Mouse (Mus musculus) frontal cortex, postnatal 10 days (tissue): ENCODE results near the gene Fbxl5.
A peak's percentile ranks its signal among the peaks of the same experiment; 100 is the strongest.

Source experiments
- DNase-seq, 2 experiments: peaks; one replicate each; pipeline ENCODE4 v3.0.0; 2022; ENCODE audit warnings: low spot score in 2 of 2, mixed read lengths in 1 of 2

Fbxl5 gene

DNA sequence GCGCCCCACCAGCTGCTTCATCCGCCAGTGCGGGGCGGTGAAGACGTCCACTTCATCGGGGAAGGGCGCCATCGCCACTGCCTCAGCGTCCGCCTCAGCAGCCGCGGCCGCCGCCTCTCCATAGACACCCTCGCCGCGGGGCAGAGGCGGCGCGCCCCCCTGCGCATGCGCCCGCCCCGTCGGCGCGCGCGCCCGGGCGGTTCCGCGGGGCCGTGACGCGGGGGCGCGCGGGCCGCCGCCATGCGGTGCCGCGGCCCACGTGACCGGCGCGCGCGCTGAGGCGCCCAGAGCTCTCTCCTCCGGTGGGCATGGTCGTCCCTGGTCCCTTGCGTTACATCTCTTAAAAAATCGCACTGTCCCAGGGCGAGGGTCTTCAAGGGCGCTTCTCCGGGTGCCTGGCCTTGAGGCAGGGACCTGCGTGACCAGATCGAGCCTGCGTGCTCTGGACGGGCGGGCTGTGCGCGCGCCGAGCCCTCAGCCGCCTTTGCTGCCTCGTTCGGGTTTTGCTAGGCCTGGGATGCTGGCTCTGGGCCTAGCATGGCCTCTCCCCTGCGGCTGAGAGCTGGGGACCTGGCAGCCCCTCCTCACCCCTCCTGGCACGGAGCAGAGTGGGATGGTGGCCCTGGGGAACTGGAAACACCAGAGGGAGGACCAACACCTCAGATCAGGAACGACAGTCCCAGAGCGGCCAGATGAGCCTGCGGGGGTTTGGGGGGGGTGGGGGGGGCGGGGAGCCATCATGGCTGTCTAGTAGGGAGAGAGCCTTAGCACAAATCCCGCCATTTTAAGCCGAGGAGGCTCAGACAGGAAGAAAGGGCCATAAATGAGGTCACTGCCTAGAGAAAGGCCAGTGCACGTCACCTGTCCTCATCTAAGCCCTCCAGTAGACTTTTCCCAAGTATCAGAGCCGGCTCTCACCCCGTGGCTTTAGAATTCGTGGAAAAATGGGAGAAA is 39.2 kb downstream of the Fbxl5 start:
- peak; percentile 65 to 82 for DNase-seq

DNA sequence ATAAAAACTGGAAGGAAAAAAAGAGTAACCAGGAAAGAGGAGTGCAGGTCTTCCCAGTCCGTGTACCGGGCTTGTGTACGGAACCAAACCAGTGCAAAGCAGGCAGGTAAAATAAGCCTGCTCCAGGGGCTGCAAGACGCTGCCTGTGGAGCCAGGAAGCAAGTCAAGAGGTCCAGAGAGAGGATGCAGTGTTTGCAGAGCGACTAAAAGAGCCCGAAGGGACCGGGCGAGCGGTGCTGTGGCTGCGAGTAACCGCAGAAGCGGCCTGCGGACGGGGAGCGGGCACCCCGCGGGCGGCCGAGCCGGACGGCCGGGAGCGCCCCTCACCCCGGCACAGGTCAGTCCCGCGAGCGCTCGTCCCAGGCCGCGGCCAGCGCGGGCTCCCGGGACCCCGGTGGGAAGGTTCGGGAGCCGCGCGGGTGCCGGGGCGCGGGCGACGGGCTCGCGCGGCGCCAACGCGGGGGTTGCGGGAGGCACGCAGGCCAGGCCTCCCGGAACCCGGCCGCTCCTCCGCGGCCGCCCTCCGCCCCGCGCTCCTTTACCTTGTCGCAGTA is 39.9 kb downstream of the Fbxl5 start:
- DNase-seq = peak; percentile 9 to 43

DNA sequence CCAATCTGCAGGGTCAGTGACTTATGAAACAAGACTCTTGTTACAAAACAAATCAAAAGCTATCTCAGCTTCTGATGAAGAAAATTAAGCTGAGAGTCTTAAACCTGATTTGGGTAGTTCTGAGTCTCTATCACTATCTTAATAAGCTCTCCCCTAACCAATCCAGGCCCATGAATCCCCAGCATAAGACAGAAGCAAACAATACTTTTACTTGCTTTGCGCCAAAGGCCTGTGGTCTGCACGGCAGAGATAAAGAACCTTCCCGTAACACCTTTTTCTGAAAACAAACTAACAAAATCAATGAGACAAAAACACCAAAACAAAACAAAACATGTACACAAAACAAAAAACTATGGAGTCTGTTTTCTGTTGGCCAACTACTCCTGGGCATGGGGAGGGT is 42.9 kb downstream of the Fbxl5 start:
- no peak for DNase-seq

DNA sequence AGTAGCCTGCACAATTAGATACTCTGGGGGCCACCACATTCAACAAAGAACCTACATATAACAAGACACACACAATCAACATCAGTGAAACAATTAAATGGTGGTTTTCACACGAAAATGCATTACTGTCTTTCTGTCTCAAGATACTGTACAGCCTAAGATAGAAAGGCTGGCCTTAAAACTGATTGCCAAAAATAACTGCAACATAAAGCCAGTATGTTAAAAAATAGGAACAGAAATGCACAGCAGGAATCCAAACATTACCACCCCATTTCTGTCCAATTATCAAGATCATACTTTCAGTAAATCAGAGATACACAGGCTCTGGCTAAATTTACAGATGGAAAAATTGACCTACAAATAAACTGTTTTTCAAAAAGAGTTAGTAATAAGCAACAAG is 44.4 kb downstream of the Fbxl5 start:
- no peak for DNase-seq

DNA sequence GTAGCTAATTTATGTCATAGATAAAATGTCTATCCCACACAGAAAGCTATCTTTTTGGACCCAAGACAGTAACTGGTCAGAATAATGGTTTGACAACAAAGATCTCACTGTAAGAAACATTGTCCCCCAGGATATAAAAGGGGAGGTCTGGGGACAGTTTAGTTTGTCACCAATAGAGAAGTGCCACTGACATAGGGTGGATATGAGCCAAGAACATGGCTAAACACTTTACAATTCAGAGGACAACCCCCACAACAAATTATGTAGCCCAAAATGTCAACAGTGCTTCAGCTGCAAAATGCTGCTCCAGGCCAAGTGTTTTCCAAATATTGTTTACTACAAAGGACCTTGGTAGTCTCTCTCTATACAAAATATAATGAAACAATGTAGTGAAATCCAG is 45.0 kb downstream of the Fbxl5 start:
- no peak for DNase-seq

DNA sequence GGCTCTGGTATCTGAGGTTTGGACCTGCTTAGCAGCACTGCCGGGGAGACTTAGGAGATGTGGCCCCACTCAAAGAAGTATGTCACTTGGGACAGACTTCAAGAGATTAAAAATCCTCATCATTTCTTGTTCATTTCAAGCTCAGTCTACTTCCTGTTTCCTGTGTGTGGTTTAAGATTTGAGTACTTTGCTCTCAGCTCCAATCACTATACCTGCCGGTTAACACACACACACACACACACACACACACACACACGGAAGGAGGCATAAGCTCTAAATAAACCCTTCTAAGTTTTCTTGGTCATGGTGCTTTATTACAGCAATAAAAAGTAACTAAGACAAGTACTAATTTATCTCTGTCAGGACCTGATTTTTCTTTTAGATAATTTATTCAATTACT is 49.9 kb downstream of the Fbxl5 start:
- DNase-seq = no peak

DNA sequence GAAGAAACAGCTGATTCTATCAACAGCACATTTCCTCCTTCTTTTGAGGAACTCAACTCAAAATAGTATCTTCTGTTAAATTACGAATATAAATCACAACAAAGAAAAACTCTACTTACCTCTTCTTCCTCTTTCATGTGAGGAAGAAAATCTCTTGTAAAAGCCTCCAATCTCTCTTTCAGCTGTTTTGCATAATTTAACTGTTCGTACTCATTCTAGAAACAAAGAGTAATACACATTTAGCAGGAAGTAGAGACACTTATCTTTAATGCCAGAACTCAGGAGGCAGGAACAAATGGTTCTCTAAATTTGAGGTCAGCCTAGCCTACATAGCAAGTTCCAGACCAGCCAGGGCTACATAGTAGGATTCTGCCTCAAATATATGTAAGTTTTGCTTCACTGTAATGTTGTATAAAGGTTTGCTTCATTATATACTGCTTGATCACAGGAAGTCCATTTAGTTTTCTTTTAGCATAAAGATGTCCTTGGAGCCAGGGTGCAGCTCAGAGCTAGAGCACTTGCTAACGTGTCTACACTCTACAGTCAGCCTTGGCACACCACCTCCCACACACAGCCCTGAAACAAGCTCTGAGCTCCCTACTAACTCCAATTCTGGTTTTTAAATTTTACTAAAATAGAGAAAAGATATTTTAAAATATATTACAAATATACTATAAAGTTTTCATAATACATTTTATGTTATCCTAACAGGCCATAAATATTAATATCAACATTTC is 50.7 kb downstream of the Fbxl5 start:
- no peak for DNase-seq

DNA sequence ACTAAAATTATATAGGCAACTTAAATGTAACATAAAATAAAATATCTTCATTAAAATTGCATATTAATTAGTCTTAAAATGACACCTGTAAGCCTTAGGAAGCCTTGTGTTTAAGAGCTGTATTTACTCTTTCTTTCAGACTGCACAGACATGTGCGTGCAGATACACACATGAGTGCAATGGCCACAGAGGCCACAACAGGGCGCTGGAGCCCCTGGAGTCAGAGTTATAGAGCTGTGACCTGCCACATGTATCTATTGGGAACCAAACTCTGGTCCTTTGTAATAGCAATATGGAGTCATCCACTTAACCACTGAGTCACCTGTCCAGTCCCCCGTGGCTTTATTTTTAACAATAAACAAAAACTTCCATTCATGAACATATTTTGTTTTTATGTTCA is 72.3 kb downstream of the Fbxl5 start:
- no peak for DNase-seq

DNA sequence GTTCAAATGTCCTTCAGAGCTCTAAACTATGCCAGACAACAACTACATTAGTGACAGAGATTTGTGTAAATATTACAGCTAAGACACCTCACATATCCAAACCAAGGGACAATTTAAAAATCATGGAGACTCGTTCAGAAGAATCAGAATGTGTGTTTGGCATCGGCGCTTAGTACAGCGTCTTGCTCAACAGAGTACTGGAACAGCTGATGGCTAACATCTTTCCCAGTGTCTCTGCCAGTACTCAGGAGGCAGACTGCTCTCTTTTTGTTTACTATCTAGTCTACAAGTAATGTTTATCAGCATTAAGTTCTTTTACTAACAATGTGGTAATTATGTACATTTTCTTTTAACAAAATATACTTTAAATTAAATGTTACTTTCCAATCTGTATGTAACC is 73.4 kb downstream of the Fbxl5 start:
- no peak for DNase-seq

DNA sequence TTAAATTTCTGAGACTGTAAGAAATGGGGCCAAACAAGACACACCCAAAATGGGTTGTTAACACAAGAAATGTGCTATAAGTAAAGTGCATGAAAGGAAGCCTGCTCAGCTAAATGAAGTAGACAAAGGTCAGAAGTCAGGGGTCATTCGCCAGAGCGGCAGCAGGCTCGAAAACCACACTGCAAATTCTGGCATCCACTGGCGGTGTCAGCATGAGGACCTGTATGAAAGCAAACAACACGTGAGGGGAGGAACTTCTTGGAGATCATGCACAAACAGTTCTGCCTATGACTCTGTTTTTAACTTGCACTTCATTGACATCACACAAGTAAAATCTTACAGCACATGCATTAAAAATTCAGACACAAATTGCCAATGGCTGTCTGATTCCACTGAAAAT is 76.3 kb downstream of the Fbxl5 start:
- DNase-seq = no peak

DNA sequence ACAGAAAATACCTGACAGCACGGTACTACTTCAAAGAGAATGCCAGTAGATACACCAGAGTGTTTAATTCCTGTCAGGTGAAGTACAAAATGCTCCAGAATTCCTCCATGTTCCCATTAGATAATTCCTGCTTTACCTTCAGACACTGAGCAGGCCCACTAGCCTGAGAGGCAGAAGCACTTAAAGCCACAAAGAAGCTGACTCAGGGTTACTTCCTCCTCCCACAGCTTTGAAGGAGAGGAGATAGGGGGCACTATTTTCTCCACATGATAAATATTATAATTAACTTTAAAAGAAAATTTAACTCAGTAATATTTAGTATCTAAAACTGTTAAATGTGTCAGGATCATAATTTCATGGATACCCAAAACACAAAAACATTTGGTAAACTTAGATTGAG is 77.3 kb downstream of the Fbxl5 start:
- no peak for DNase-seq

DNA sequence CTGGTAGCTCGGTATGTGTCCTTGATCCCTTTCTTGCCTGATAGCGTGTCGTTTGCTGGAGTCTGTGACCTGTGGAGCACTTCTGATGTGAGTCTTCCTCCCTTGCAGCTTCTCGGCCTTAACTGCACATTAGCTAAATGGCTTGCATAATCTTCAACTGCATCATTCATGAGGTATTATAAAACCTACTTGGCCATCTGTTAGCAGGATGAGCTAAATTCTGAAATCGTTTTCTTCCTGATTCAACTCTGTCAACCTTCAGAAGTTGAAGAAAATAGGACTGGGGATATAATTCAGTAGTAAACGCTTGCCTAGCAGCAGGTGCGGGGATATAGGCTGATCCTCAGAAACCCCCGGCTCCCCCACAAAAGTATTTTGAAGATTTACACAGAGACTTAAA is 89.1 kb downstream of the Fbxl5 start:
- DNase-seq = no peak

DNA sequence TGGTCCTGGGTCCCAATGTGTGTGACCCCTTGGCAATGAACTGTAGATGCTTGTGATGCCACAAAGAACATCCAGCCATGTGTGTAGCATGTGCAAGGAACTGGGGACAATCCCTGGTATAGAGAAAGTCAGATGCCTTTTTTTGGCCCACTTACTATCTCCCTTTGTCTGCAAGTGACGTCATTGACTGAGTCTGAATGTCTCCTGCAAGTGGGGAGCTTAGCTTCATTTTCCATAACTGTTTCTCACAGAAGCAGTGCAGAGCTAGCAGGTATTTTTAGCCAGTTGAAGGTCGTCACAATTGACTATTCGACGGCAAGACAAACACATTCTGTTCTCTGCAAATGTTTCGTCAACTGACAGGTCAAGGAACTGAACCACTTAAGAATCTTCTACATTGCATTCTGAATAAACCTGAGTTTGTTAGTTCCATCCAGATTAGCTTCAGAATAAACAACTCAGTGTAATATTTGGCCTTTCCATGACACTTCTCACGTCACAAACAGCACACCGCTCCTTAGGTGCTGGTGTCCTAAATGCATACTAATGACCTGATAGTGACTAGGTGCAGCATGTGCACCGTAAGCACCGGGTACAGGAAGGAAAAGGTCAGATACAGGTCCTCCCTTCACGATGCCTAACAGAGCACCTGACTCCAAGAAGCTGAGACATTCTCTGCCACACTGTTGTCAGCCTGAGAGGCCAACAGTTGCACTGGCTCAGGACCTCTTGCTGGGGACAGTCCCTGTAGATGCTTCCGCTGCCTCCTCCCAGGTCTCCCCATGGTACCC is 92.9 kb downstream of the Fbxl5 start:
- DNase-seq = no peak

DNA sequence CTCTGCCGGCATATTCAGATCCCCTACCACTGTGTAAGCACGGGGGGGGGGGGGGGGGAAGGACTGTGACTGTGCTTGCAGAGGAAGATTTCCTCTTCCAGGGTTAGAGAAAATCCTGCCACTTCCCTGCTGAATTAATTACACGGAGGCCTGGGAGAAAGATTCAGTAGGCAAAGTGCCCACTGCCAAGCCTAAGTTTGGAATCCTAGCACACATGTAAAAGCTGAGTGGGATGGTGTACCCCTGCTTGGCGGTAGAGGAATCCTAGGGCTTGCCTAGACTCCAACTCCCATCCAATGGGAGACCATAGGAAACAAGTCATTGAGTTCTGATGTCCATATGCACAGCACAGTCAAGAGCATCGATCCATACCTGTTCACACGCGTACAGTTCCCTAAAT is 97.6 kb downstream of the Fbxl5 start:
- no peak for DNase-seq

DNA sequence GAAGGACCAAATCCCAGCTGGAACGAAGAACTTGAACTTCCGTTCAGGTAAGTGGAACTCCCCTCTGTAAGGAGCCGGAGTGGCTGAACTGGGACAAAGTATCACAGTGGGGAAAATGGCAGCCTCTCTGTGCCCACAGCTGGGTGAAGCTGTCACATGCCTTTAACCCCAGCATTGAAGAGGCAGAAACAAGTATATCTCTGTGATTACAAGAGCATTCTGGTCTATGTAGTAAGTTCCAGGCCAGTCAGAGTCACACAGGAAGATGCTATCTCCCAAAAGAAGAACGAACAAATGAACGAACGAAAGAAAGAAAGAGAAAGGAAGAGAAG is 99.0 kb downstream of the Fbxl5 start:
- DNase-seq = no peak

DNA sequence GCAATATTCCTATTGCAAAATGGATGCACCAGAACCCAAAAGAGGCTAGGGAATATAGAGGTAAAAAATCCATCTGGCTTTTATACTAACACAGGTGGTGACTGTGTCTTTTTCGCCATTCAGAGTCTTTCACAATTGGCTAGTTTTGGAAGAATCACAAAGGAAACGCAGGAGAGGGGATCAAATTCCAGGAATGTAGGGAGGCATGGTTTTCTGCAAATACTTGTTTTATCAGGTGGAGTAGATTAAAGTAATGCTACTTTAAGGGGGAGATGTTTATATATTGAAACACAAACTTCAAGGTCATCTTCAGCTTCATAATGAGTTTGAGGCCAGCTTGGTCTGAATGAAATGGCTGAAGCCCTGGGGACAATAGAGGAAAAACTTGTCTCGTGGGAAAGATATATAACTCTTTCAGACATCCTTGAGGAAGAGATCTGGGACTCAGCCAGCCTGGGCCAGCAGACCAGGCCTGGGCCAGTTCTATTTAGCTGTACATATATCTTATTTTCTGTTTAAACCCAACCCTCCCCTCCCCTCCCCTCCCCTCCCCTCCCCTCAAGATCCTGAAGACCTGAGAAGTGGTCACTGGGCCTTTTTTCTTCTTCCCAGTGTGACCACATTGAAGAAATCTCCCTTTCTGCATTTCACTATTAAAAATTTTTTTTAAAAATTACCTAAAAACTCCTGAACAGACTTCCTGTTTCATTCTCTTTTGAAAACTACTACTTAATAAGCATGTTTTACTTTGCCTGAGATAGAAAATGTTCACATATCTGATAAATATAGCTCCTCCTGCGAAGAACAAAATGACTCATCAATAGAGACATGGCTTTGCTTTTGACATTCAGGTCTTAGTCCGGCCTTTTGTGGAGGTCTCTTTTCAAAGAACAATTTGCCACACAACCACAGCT is 99.6 kb downstream of the Fbxl5 start:
- DNase-seq = no peak

DNA sequence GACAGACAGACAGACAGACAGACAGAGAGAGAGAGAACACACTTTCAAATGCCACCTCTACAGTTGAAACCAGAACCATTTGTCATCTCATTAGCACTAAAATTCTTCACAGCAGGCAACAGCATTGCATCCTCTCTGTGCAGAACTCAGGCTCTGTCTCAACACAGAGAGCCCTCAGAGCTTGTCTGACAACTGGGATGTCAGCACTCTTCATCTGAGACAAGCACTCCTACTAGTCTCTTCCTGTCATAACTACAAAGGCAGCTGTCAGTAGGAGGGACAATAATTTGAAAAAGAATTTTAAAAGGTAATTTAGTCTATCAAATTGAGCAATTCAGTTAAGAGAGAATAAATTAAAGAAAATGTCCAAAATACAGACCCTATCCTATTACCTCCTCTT is 122.2 kb downstream of the Fbxl5 start:
- DNase-seq = no peak

DNA sequence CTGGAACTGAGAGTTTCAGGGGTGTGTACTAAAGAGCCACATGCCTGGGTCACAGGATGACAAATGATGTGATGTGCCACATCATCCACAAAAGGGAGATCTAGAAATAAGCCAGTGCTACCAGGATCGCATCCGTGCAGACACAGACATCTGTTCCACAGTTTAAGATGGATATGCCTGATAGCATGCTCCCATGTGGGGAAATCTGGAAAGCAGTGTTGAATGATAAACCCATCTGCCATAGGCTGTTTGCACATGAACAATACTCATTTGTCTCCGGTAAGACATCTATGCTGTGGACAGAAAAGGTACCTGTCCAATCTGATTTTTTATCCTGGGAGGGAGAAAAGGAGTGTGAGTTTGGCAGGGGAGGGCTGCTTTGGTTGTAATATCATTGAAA is 124.3 kb downstream of the Fbxl5 start:
- no peak for DNase-seq
